Mouse (Mus musculus) heart, adult 2 months (tissue): Measurements from ENCODE around the gene Sugp2. TPM values are rescaled to one million over a fixed set of nuclear protein-coding genes. Genes with fewer than 3 reads are reported as not detected.

Source experiments
- DNase-seq, 2 experiments: peaks; one replicate each; pipeline ENCODE4 v3.0.0; 2021
- H3K27ac ChIP-seq: fragments of 200-600 bp; 2 replicates; pipeline ENCODE4 v1.8.1; 2022
- H3K27me3 ChIP-seq: fragments of 200-500 bp; 2 replicates; pipeline ENCODE4 v1.6.1; 2012; ENCODE audit warnings: mild to moderate bottlenecking, low read length, inconsistent platforms, mixed read lengths; ENCODE audit not compliant: control insufficient read depth, insufficient read depth
- H3K36me3 ChIP-seq: fragments of 200-500 bp; 2 replicates; pipeline ENCODE4 v1.6.1; 2012; ENCODE audit warnings: low read length, inconsistent platforms; ENCODE audit not compliant: control insufficient read depth, insufficient read depth
- H3K4me1 ChIP-seq: fragments of 200-500 bp; 2 replicates; pipeline ENCODE4 v1.6.1; 2011; ENCODE audit warnings: low read length; ENCODE audit not compliant: control insufficient read depth, insufficient read depth
- H3K4me3 ChIP-seq: fragments of 200-600 bp; 2 replicates; pipeline ENCODE4 v1.8.1; 2022
- H3K79me2 ChIP-seq: fragments of 200-500 bp; replicated peaks from 2 replicates; pipeline ENCODE4 v1.6.1; 2012; ENCODE audit warnings: mild to moderate bottlenecking, inconsistent platforms, low read length, moderate library complexity, mixed read lengths; ENCODE audit not compliant: control insufficient read depth, insufficient read depth
- H3K9ac ChIP-seq: fragments of 200-500 bp; 2 replicates; pipeline ENCODE4 v1.6.1; 2012; ENCODE audit warnings: low read depth, mild to moderate bottlenecking, control low read depth, inconsistent platforms, low read length, mixed read lengths
- CTCF ChIP-seq: fragments of 200-600 bp; IDR thresholded peaks from 2 replicates; pipeline ENCODE4 v1.8.1; 2022; ENCODE audit warnings: antibody characterized with exemption, mild to moderate bottlenecking, moderate library complexity
- EP300 ChIP-seq: fragments of 200-500 bp; IDR thresholded peaks from 2 replicates; pipeline ENCODE4 v1.6.1; 2011; ENCODE audit warnings: low read depth, low read length, control low read depth; ENCODE audit not compliant: insufficient read depth
- POLR2A ChIP-seq: fragments of 200-500 bp; IDR thresholded peaks from 2 replicates; pipeline ENCODE4 v1.6.1; 2011; ENCODE audit warnings: mild to moderate bottlenecking, low read depth, low read length, control low read depth; ENCODE audit not compliant: insufficient read depth
- WGBS: fragments of 180-500 bp; shearing (Covaris S2); methylation state at CpG from one replicate; pipeline ENCODE4 v1.1.7; 2018; 5-methylcytosine and 5-hydroxymethylcytosine counted together
- intact Hi-C: fragments of 180-260 bp; cut with DNase I; formaldehyde crosslinking; loops from one replicate; pipeline ENCODE4 v1.15.1; 2025
- polyA plus RNA-seq: library from polyadenylated mRNA; depleted of rRNA; stranded (reverse); fragments of >200 nt; gene quantifications from 2 replicates; pipeline ENCODE4 v1.2.3, GENCODE M21; 2012
- total RNA-seq, 2 experiments: library from RNA; stranded (reverse); gene quantifications; 2 replicates each; pipeline ENCODE4 v1.2.3; 2021

Sugp2 gene
- total and polyA plus RNA-seq, 3 experiments, result 27.8 to 38.0 (median 34.3) TPM

- peak; percentile 51; the same call in 1 of the 2 replicates for TF ChIP-seq POLR2A
- peak; percentile 81 for TF ChIP-seq EP300
- TF ChIP-seq CTCF, result no peak
- Histone ChIP-seq H3K79me2 (no peaks in the 10 kb centered on the region), H3K9ac (no peak overlapping the region), H3K4me1 (peaks cover 18% of the 10 kb centered on the region), H3K27ac (peak overlapping the region; percentile 71), H3K36me3 (no peaks in the 10 kb centered on the region), H3K27me3 (no peaks in the 10 kb centered on the region), H3K4me3 (no peak overlapping the region)
- DNase-seq, result peak in 1 of 2 experiments; percentile 53
- intact Hi-C loops, result no loop called here
- WGBS, result 51% methylated on average over 3 of the region's 3 CpGs
Observed at GRCm38 (mm10) chr8:70276476-70276875, 42.5 kb downstream of the Sugp2 start.

GRCm38 (mm10) chr8:70278175-70278574, 44.1 kb downstream of the Sugp2 start:
- H3K9ac ChIP-seq, result no peak overlapping the region

GRCm38 (mm10) chr8:70279266-70279665, 45.2 kb downstream of the Sugp2 start:
- H3K79me2 ChIP-seq, result no peaks in the 10 kb centered on the region
- no peak overlapping the region for H3K4me3 ChIP-seq
- H3K9ac ChIP-seq, result no peak overlapping the region
- H3K27ac ChIP-seq, result peak overlapping the region; percentile 65
- intact Hi-C loops, result no loop called here
- no peaks in the 10 kb centered on the region for H3K27me3 ChIP-seq
- no peak for TF ChIP-seq POLR2A
- H3K4me1 ChIP-seq, result peaks cover 14% of the 10 kb centered on the region
- WGBS, result 20% methylated on average over 8 of the region's 8 CpGs
- DNase-seq, result no peak
- no peaks in the 10 kb centered on the region for H3K36me3 ChIP-seq

More at GRCm38 (mm10) chr8:70278175-70278574, 44.1 kb downstream of the Sugp2 start:
- Histone ChIP-seq H3K4me1 (peaks cover 17% of the 10 kb centered on the region), H3K27me3 (no peaks in the 10 kb centered on the region), H3K79me2 (no peaks in the 10 kb centered on the region), H3K36me3 (no peaks in the 10 kb centered on the region), H3K27ac (peak overlapping the region; percentile 40), H3K4me3 (no peak overlapping the region)
- DNase-seq, result no peak
- intact Hi-C loops, result no loop called here
- 55% methylated on average over 15 of the region's 15 CpGs for WGBS
- no peak for TF ChIP-seq POLR2A

GRCm38 (mm10) chr8:70281001-70281400, 47.0 kb downstream of the Sugp2 start:
- Histone ChIP-seq H3K4me1 (peaks cover 17% of the 10 kb centered on the region), H3K4me3 (no peak overlapping the region), H3K27ac (no peak overlapping the region), H3K79me2 (no peaks in the 10 kb centered on the region), H3K27me3 (no peaks in the 10 kb centered on the region), H3K36me3 (no peaks in the 10 kb centered on the region), H3K9ac (no peak overlapping the region)
- WGBS, result 27% methylated on average over 3 of the region's 3 CpGs
- DNase-seq, result no peak
- intact Hi-C loops, result no loop called here
- TF ChIP-seq CTCF, result no peak
- TF ChIP-seq POLR2A, result no peak
- TF ChIP-seq EP300, result no peak

GRCm38 (mm10) chr8:70282603-70283135, 48.6 kb downstream of the Sugp2 start, which contains the start of gene Homer3:
Gene Homer3, plus strand, starts transcription at chr8:70282827.
- H3K27me3 ChIP-seq, result no peaks in the 10 kb centered on the region
- peaks cover 11% of the 10 kb centered on the region for H3K4me1 ChIP-seq
- H3K9ac ChIP-seq, result peak within 1 kb of the TSS; percentile 92
- WGBS, result 3% methylated on average over 26 of the region's 36 CpGs
- H3K36me3 ChIP-seq, result no peaks in the 10 kb centered on the region
- intact Hi-C loops, result loop anchor here (2.0 kb wide), 1 partner anchor 20 kb away; the partner anchor contains the start of genes Cope and Ddx49
- peak within 1 kb of the TSS; percentile 53 for H3K4me3 ChIP-seq
- no peaks in the 10 kb centered on the region for H3K79me2 ChIP-seq
- TF ChIP-seq POLR2A (peak; percentile 70), CTCF (peak; percentile 81), EP300 (no peak)
- peak within 1 kb of the TSS; percentile 89 for H3K27ac ChIP-seq
- peak; percentile 94 to 97 for DNase-seq

GRCm38 (mm10) chr8:70283136-70284077, 49.4 kb downstream of the Sugp2 start:
- Histone ChIP-seq H3K27ac (peak overlapping the region; percentile 89), H3K36me3 (no peaks in the 10 kb centered on the region), H3K4me1 (peaks cover 11% of the 10 kb centered on the region), H3K4me3 (peak overlapping the region; percentile 53), H3K79me2 (no peaks in the 10 kb centered on the region), H3K27me3 (no peaks in the 10 kb centered on the region), H3K9ac (peak overlapping the region; percentile 92)
- DNase-seq, result no peak
- TF ChIP-seq EP300 (no peak), POLR2A (no peak), CTCF (no peak)
- 4% methylated on average over 55 of the region's 55 CpGs for WGBS
- intact Hi-C loops, result loop anchor here (2.0 kb wide), 1 partner anchor 19 kb away; the partner anchor contains the start of genes Cope and Ddx49
